Mouse (Mus musculus) midbrain, embryonic 12.5 days (tissue): ENCODE results near the gene Psmb3. TPM values are rescaled to one million over a fixed set of nuclear protein-coding genes. Genes with fewer than 3 reads are reported as not detected.

ENCODE experiments used
- ATAC-seq: fragments of 200-750 bp; cut with Nextera tagmentation; 2 replicates; pipeline ENCODE4 v1.8.0; 2017; ENCODE audit warnings: low read depth, moderate TSS enrichment, moderate library complexity; ENCODE audit not compliant: low FRiP score
- H3K27ac ChIP-seq: fragments of 300-500 bp; sonication (generic); replicated peaks from 2 replicates; pipeline ENCODE4 v1.5.1; 2016; ENCODE audit warnings: mild to moderate bottlenecking
- H3K27me3 ChIP-seq: fragments of 300-500 bp; sonication (generic); 2 replicates; pipeline ENCODE4 v1.6.1; 2016; ENCODE audit warnings: mild to moderate bottlenecking
- H3K36me3 ChIP-seq: fragments of 300-500 bp; sonication (generic); 2 replicates; pipeline ENCODE4 v1.6.1; 2016
- H3K4me1 ChIP-seq: fragments of 300-500 bp; sonication (generic); 2 replicates; pipeline ENCODE4 v1.6.1; 2016
- H3K4me2 ChIP-seq: fragments of 300-500 bp; sonication (generic); replicated peaks from 2 replicates; pipeline ENCODE4 v1.6.1; 2016; ENCODE audit warnings: mild to moderate bottlenecking, moderate library complexity
- H3K4me3 ChIP-seq: fragments of 300-500 bp; sonication (generic); 2 replicates; pipeline ENCODE4 v1.5.1; 2016; ENCODE audit warnings: mild to moderate bottlenecking
- H3K9ac ChIP-seq: fragments of 300-500 bp; sonication (generic); replicated peaks from 2 replicates; pipeline ENCODE4 v1.6.1; 2016; ENCODE audit warnings: mild to moderate bottlenecking, moderate library complexity
- H3K9me3 ChIP-seq: fragments of 300-500 bp; sonication (generic); 2 replicates; pipeline ENCODE4 v1.6.1; 2016; ENCODE audit warnings: mild to moderate bottlenecking
- WGBS: fragments of 180-500 bp; shearing (Covaris S2); methylation state at CpG from one replicate; pipeline ENCODE4 v1.1.7; 2016; 5-methylcytosine and 5-hydroxymethylcytosine counted together
- polyA plus RNA-seq: library from polyadenylated mRNA; unstranded; fragments of >200 nt; fragmentation: Nextera tagmentation; extraction: Ambion mirVana; gene quantifications from 2 replicates; pipeline ENCODE4 v1.2.1, GENCODE M21; 2016

Gene Psmb3
- polyA plus RNA-seq, 1 experiment from 2014 or later = 450 TPM

- Histone ChIP-seq H3K36me3 (peaks cover 95% of the 10 kb centered on the region), H3K4me3 (no peak overlapping the region), H3K9ac (no peak overlapping the region), H3K9me3 (peaks cover 5% of the 10 kb centered on the region; the same call in 1 of the 2 replicates), H3K27ac (no peak overlapping the region), H3K4me2 (no peak overlapping the region), H3K4me1 (peaks cover 23% of the 10 kb centered on the region), H3K27me3 (no peaks in the 10 kb centered on the region)
- ATAC-seq = no peak
- 64% methylated on average over 13 of the region's 13 CpGs for WGBS
These were observed 32.7 kb upstream of the Psmb3 start for GRCm38 (mm10) chr11:97670234-97671176.

- 34% methylated on average over 2 of the region's 2 CpGs for WGBS
- H3K9me3 ChIP-seq = no peaks in the 10 kb centered on the region
- no peak overlapping the region for H3K9ac ChIP-seq
- ATAC-seq = no peak
- H3K36me3 ChIP-seq = peaks cover 95% of the 10 kb centered on the region
- H3K4me1 ChIP-seq = peaks cover 28% of the 10 kb centered on the region
- H3K27ac ChIP-seq = no peak overlapping the region
- H3K27me3 ChIP-seq = no peaks in the 10 kb centered on the region
- H3K4me2 ChIP-seq = no peak overlapping the region
- H3K4me3 ChIP-seq = no peak overlapping the region
These were observed 32.0 kb upstream of the Psmb3 start for GRCm38 (mm10) chr11:97671177-97671527.

- no peak for ATAC-seq
- no peak overlapping the region for H3K4me3 ChIP-seq
- no peak overlapping the region for H3K9ac ChIP-seq
- H3K9me3 ChIP-seq = no peaks in the 10 kb centered on the region
- H3K27me3 ChIP-seq = no peaks in the 10 kb centered on the region
- H3K4me1 ChIP-seq = peaks cover 47% of the 10 kb centered on the region
- H3K27ac ChIP-seq = no peak overlapping the region
- WGBS = 80% methylated on average over 11 of the region's 11 CpGs
- peaks cover 95% of the 10 kb centered on the region for H3K36me3 ChIP-seq
- no peak overlapping the region for H3K4me2 ChIP-seq
These were observed 30.1 kb upstream of the Psmb3 start for GRCm38 (mm10) chr11:97673148-97673547.

- ATAC-seq = no peak
- no peak overlapping the region for H3K4me2 ChIP-seq
These were observed 27.0 kb upstream of the Psmb3 start for GRCm38 (mm10) chr11:97676050-97676754.

GRCm38 (mm10) chr11:97677381-97677780, 25.8 kb upstream of the Psmb3 start:
- Histone ChIP-seq H3K9me3 (no peaks in the 10 kb centered on the region), H3K27me3 (0 out of 2 replicates have a peak, but pooled peaks cover 3% of the 10 kb centered on the region), H3K9ac (no peak overlapping the region; the same call in 1 of the 2 replicates), H3K36me3 (peaks cover 90% of the 10 kb centered on the region), H3K27ac (peak overlapping the region; percentile 68), H3K4me1 (peaks cover 28% of the 10 kb centered on the region), H3K4me2 (no peak overlapping the region), H3K4me3 (no peak overlapping the region)
- WGBS = 25% methylated on average over 15 of the region's 15 CpGs
- ATAC-seq = no peak

More at GRCm38 (mm10) chr11:97676050-97676754, 27.0 kb upstream of the Psmb3 start:
- H3K9ac ChIP-seq = peak overlapping the region; percentile 39; the same call in 1 of the 2 replicates
- peak overlapping the region; percentile 68; the same call in 1 of the 2 replicates for H3K27ac ChIP-seq
- H3K27me3 ChIP-seq = 0 out of 2 replicates have a peak, but pooled peaks cover 3% of the 10 kb centered on the region
- no peaks in the 10 kb centered on the region for H3K9me3 ChIP-seq
- peaks cover 28% of the 10 kb centered on the region for H3K4me1 ChIP-seq
- WGBS = 84% methylated on average over 14 of the region's 15 CpGs
- H3K4me3 ChIP-seq = no peak overlapping the region
- H3K36me3 ChIP-seq = peaks cover 90% of the 10 kb centered on the region

GRCm38 (mm10) chr11:97677842-97678241, 25.4 kb upstream of the Psmb3 start:
- Histone ChIP-seq H3K36me3 (peaks cover 89% of the 10 kb centered on the region), H3K4me1 (peaks cover 28% of the 10 kb centered on the region), H3K27ac (peak overlapping the region; percentile 68; the same call in 1 of the 2 replicates), H3K4me3 (no peak overlapping the region), H3K4me2 (no peak overlapping the region), H3K9ac (peak overlapping the region; percentile 34; the same call in 1 of the 2 replicates), H3K27me3 (0 out of 2 replicates have a peak, but pooled peaks cover 3% of the 10 kb centered on the region), H3K9me3 (no peaks in the 10 kb centered on the region)
- ATAC-seq = no peak
- 24% methylated on average over 8 of the region's 8 CpGs for WGBS

- Histone ChIP-seq H3K4me3 (no peak overlapping the region), H3K36me3 (peaks cover 87% of the 10 kb centered on the region), H3K9me3 (no peaks in the 10 kb centered on the region), H3K4me2 (no peak overlapping the region), H3K27me3 (0 out of 2 replicates have a peak, but pooled peaks cover 3% of the 10 kb centered on the region), H3K9ac (peak overlapping the region; percentile 34), H3K4me1 (peaks cover 28% of the 10 kb centered on the region), H3K27ac (no peak overlapping the region)
- 74% methylated on average over 12 of the region's 15 CpGs for WGBS
- no peak for ATAC-seq
These were observed 24.9 kb upstream of the Psmb3 start for GRCm38 (mm10) chr11:97678301-97678700.

GRCm38 (mm10) chr11:97680430-97680829, 22.8 kb upstream of the Psmb3 start:
- H3K4me1 ChIP-seq = peaks cover 34% of the 10 kb centered on the region
- peaks cover 65% of the 10 kb centered on the region for H3K36me3 ChIP-seq
- 0 out of 2 replicates have a peak, but pooled peaks cover 7% of the 10 kb centered on the region for H3K27me3 ChIP-seq
- H3K9me3 ChIP-seq = no peaks in the 10 kb centered on the region
- no peak for ATAC-seq
- H3K27ac ChIP-seq = no peak overlapping the region
- no peak overlapping the region for H3K4me2 ChIP-seq
- WGBS = 89% methylated on average over 12 of the region's 12 CpGs
- H3K9ac ChIP-seq = no peak overlapping the region
- H3K4me3 ChIP-seq = no peak overlapping the region

- 78% methylated on average over 6 of the region's 6 CpGs for WGBS
- Histone ChIP-seq H3K27ac (no peak overlapping the region), H3K27me3 (0 out of 2 replicates have a peak, but pooled peaks cover 11% of the 10 kb centered on the region), H3K9ac (no peak overlapping the region), H3K4me3 (no peak overlapping the region), H3K4me1 (peaks cover 21% of the 10 kb centered on the region), H3K36me3 (peaks cover 46% of the 10 kb centered on the region), H3K9me3 (no peaks in the 10 kb centered on the region), H3K4me2 (no peak overlapping the region)
- ATAC-seq = no peak
These were observed 20.6 kb upstream of the Psmb3 start for GRCm38 (mm10) chr11:97682504-97683055.

GRCm38 (mm10) chr11:97684063-97684680, 19.0 kb upstream of the Psmb3 start:
- Histone ChIP-seq H3K4me3 (no peak overlapping the region), H3K4me2 (no peak overlapping the region), H3K9ac (no peak overlapping the region), H3K36me3 (peaks cover 48% of the 10 kb centered on the region), H3K27ac (no peak overlapping the region), H3K4me1 (peaks cover 12% of the 10 kb centered on the region), H3K9me3 (no peaks in the 10 kb centered on the region), H3K27me3 (0 out of 2 replicates have a peak, but pooled peaks cover 9% of the 10 kb centered on the region)
- 90% methylated on average over 6 of the region's 6 CpGs for WGBS
- no peak for ATAC-seq

GRCm38 (mm10) chr11:97684766-97685165, 18.4 kb upstream of the Psmb3 start:
- peak overlapping the region; percentile 30; the same call in 1 of the 2 replicates for H3K27ac ChIP-seq
- H3K9ac ChIP-seq = no peak overlapping the region
- no peak overlapping the region for H3K4me3 ChIP-seq
- no peaks in the 10 kb centered on the region for H3K9me3 ChIP-seq
- peaks cover 12% of the 10 kb centered on the region for H3K4me1 ChIP-seq
- 0 out of 2 replicates have a peak, but pooled peaks cover 9% of the 10 kb centered on the region for H3K27me3 ChIP-seq
- ATAC-seq = no peak
- WGBS = 31% methylated on average over 4 of the region's 7 CpGs
- H3K4me2 ChIP-seq = no peak overlapping the region
- peaks cover 49% of the 10 kb centered on the region for H3K36me3 ChIP-seq
